Mouse (Mus musculus): ENCODE results near the gene Chst1. TPM values are rescaled to one million over a fixed set of nuclear protein-coding genes. Genes with fewer than 3 reads are reported as not detected.

Chst1 gene
- total and polyA plus RNA-seq, 3 experiments: not detected

DNA sequence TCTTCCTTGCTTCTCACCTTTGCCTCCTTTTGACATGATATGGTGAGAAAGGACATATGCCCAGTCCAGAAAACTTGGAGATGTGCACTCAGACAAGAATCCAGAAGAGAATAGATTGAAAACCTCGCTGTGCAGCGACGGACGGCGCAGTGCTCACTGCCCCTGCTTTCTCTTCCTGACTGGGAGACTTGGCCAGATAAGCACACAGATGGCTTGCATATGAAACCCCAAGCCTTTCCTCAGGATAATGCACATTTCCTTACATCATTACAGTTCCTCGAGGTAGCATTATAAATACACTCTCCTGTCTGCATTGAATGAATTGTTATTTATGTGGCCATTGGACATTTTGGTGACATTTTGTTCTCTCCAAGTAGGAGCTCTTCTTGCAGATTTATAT lies 28.9 kb upstream of the Chst1 start:
- Histone ChIP-seq H3K4me1 (ENCODE audit: control insufficient read depth in 1 of 2, insufficient read depth in 2 of 2) (no peaks in the 10 kb centered on the region), H3K27me3 (replicated peaks) (peaks cover 96% of the 10 kb centered on the region), H3K27ac (ENCODE audit: insufficient read depth, low read depth) (no peak overlapping the region), H3K79me2 (replicated peaks; ENCODE audit: control insufficient read depth, extremely low read depth, insufficient read depth, poor library complexity, severe bottlenecking) (no peaks in the 10 kb centered on the region), H3K9ac (ENCODE audit: insufficient read depth, low read depth) (no peak overlapping the region), H3K36me3 (replicated peaks in 1 of 2; ENCODE audit: control insufficient read depth in 1 of 2, insufficient read depth in 1 of 2, low read length in 1 of 2) (no peaks in the 10 kb centered on the region), H3K4me3 (replicated peaks in 1 of 3; ENCODE audit: low read depth in 2 of 3, low read length in 2 of 3, poor library complexity in 1 of 3) (no peak overlapping the region), H3K4me2 (ENCODE audit: insufficient read depth, low read depth, poor library complexity, severe bottlenecking) (no peak overlapping the region), H3K9me3 (replicated peaks; ENCODE audit: low read length) (peaks cover 8% of the 10 kb centered on the region)
- dilution Hi-C loops (cut with MboI; ENCODE audit: extremely low pct_ligation_motif_present, extremely low pct_unique_long_range_greater_than_20kb, low sequenced_read_pairs) (no loop called here), in situ Hi-C loops (cut with MboI; ENCODE audit: low pct_ligation_motif_present, low pct_unique_long_range_greater_than_20kb, low sequenced_read_pairs) (no loop called here)
- TF ChIP-seq KAT2A (IDR thresholded peaks at IDR 0.05; ENCODE audit: insufficient replicate concordance, low read length) (no peak), NELFE (IDR thresholded peaks at IDR 0.05; ENCODE audit: low read depth, low read length) (no peak), MEF2A (IDR thresholded peaks at IDR 0.05; ENCODE audit: borderline replicate concordance, low read depth, low read length) (no peak), TBP (conservative IDR thresholded peaks at IDR 0.05; ENCODE audit: low read depth, low read length) (no peak), NRF1 (IDR thresholded peaks at IDR 0.05; ENCODE audit: low read depth, low read length) (no peak), MAFK (IDR thresholded peaks at IDR 0.05; ENCODE audit: insufficient replicate concordance, low read length) (no peak), ETS1 (conservative IDR thresholded peaks at IDR 0.05; ENCODE audit: low read depth, low read length) (no peak), MAZ (IDR thresholded peaks at IDR 0.05; ENCODE audit: low read depth, low read length) (no peak), POLR2AphosphoS2 (IDR thresholded peaks at IDR 0.05; ENCODE audit: low read depth, low read length) (no peak), USF1 (IDR thresholded peaks at IDR 0.05; ENCODE audit: low read depth, low read length) (no peak), UBTF (IDR thresholded peaks at IDR 0.05; ENCODE audit: low read depth, low read length) (no peak), SIN3A (IDR thresholded peaks at IDR 0.05; ENCODE audit: low read length) (no peak), BHLHE40 (IDR thresholded peaks at IDR 0.05; ENCODE audit: low read depth, low read length) (no peak), USF2 (conservative IDR thresholded peaks at IDR 0.05; ENCODE audit: low read depth, low read length) (no peak)
- no peak for DNase-seq (ENCODE audit: extremely low read depth)

DNA sequence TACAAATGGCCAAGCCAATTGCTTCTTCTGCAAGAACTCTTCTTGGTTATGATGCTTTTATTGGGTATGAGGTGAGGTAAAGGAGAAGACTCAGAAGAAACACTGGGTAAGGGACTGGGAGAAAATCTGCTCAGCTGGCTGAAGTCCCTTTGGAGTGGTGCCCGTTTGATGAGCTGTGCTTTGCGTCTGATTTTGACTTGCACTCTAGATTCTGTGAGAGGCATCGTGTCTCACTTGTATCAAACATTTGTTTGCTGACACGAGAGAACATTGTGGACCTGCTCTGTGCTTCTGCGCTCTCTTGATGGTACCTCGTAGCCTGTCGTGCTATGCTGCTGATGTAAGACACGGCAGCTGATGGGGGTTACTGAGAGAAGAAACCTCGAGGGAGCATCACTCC lies 21.7 kb upstream of the Chst1 start:
- in situ Hi-C loops (cut with MboI; ENCODE audit: low pct_ligation_motif_present, low pct_unique_long_range_greater_than_20kb, low sequenced_read_pairs): no loop called here
- Histone ChIP-seq H3K27ac (ENCODE audit: insufficient read depth, low read depth) (no peak overlapping the region), H3K9me3 (replicated peaks; ENCODE audit: low read length) (no peaks in the 10 kb centered on the region), H3K4me1 (ENCODE audit: control insufficient read depth in 1 of 2, insufficient read depth in 2 of 2) (no peaks in the 10 kb centered on the region), H3K27me3 (replicated peaks) (peaks cover 92% of the 10 kb centered on the region), H3K36me3 (replicated peaks in 1 of 2; ENCODE audit: control insufficient read depth in 1 of 2, insufficient read depth in 1 of 2, low read length in 1 of 2) (no peaks in the 10 kb centered on the region), H3K4me3 (replicated peaks in 1 of 3; ENCODE audit: low read depth in 2 of 3, low read length in 2 of 3, poor library complexity in 1 of 3) (no peak overlapping the region), H3K79me2 (replicated peaks; ENCODE audit: control insufficient read depth, extremely low read depth, insufficient read depth, poor library complexity, severe bottlenecking) (no peaks in the 10 kb centered on the region), H3K4me2 (ENCODE audit: insufficient read depth, low read depth, poor library complexity, severe bottlenecking) (no peak overlapping the region), H3K9ac (ENCODE audit: insufficient read depth, low read depth) (no peak overlapping the region)
- dilution Hi-C loops (cut with MboI; ENCODE audit: extremely low pct_ligation_motif_present, extremely low pct_unique_long_range_greater_than_20kb, low sequenced_read_pairs): no loop called here
- no peak for TF ChIP-seq USF2 (conservative IDR thresholded peaks at IDR 0.05; ENCODE audit: low read depth, low read length)
- TF ChIP-seq CHD2 (IDR thresholded peaks at IDR 0.05; ENCODE audit: low read length): no peak
- no peak for TF ChIP-seq E2F4 (IDR thresholded peaks at IDR 0.05; ENCODE audit: insufficient replicate concordance, low read depth, low read length)
- TF ChIP-seq RAD21 (IDR thresholded peaks at IDR 0.05; ENCODE audit: low read depth, low read length): no peak
- no peak for TF ChIP-seq GABPA (IDR thresholded peaks at IDR 0.05; ENCODE audit: insufficient replicate concordance, low read depth, low read length)
- TF ChIP-seq SMC3 (IDR thresholded peaks at IDR 0.05; ENCODE audit: low read depth, low read length): no peak
- no peak for TF ChIP-seq NELFE (IDR thresholded peaks at IDR 0.05; ENCODE audit: low read depth, low read length)
- TF ChIP-seq ZMIZ1 (IDR thresholded peaks at IDR 0.05; ENCODE audit: low read depth, low read length): no peak
- TF ChIP-seq MAFK (IDR thresholded peaks at IDR 0.05; ENCODE audit: insufficient replicate concordance, low read length): no peak
- no peak for TF ChIP-seq TCF12 (IDR thresholded peaks at IDR 0.05; ENCODE audit: low read depth, low read length)
- no peak for TF ChIP-seq ZKSCAN1 (IDR thresholded peaks at IDR 0.05; ENCODE audit: borderline replicate concordance, low read depth, low read length)
- no peak for TF ChIP-seq ELF1 (IDR thresholded peaks at IDR 0.05; ENCODE audit: low read depth, low read length)
- no peak for TF ChIP-seq JUN (IDR thresholded peaks at IDR 0.05; ENCODE audit: insufficient read depth, low read depth, low read length)
- no peak for TF ChIP-seq PAX5 (IDR thresholded peaks at IDR 0.05; ENCODE audit: low read length)
- no peak for DNase-seq (ENCODE audit: extremely low read depth)
